Mouse (Mus musculus) cerebellum, adult 2 months (tissue): ENCODE results near the gene Dnph1.

Experiments
- CTCF ChIP-seq: fragments of 200-500 bp; IDR thresholded peaks from 2 replicates; pipeline ENCODE4 v1.5.1; 2011; ENCODE audit warnings: low read depth, mild to moderate bottlenecking, control low read depth, low read length, moderate library complexity, borderline replicate concordance; ENCODE audit not compliant: insufficient read depth
- POLR2A ChIP-seq: fragments of 200-500 bp; IDR thresholded peaks from 2 replicates; pipeline ENCODE4 v1.6.1; 2011; ENCODE audit warnings: low read length, control low read depth, borderline replicate concordance; ENCODE audit not compliant: insufficient read depth

DNA sequence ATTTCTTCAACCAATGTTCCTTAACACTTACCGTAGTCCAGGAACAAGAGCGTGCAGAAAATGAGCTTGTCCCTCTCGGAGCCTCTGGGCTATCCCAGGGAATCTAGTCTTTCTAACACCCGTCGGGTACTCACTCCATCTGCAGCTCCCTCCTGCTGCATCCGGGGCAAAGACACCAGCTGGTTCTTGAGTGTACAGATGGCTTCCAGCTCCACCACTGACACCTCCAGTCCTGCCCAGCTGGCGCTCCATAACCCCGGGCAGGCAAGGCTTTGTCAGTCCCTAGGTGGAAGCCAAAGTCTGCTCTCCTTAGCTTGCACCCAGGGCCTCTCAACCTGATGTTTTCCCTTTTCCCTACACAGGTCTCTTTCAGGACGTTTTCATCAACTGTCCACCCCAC, 28.7 kb upstream of the Dnph1 start:
- TF ChIP-seq CTCF = no peak
- TF ChIP-seq POLR2A = no peak
